Mouse (Mus musculus) megakaryocyte, adult 5-6 weeks (primary cell): ENCODE data around the gene Kif1c. TPM values are rescaled to one million over a fixed set of nuclear protein-coding genes. Genes with fewer than 3 reads are reported as not detected.
A peak's percentile ranks its signal among the peaks of the same experiment; 100 is the strongest.
"Not testable (repeated sequence)": the region's sequence is repeated elsewhere in the genome, so short reads cannot be mapped to it uniquely, and the experiment has no call there.

Experiments
- ATAC-seq: 2 replicates; pipeline ENCODE4 v1.8.0; 2016; ENCODE audit warnings: mild to moderate bottlenecking, inconsistent platforms; ENCODE audit not compliant: poor library complexity, severe bottlenecking
- total RNA-seq, 2 experiments: library from RNA; stranded (forward) in 1 of 2; stranded (reverse) in 1 of 2; fragments of 153-499, 151-499 nt in 1 of 2; fragments of 221-1000, 200-1000 nt in 1 of 2; gene quantifications; 2 replicates each; pipeline versions ENCODE4 v1.2.3 to v1.2.4; 2015 to 2017

The Kif1c gene
- total RNA-seq, 2 experiments from 2014 or later: 6.7 to 17.4 TPM

DNA sequence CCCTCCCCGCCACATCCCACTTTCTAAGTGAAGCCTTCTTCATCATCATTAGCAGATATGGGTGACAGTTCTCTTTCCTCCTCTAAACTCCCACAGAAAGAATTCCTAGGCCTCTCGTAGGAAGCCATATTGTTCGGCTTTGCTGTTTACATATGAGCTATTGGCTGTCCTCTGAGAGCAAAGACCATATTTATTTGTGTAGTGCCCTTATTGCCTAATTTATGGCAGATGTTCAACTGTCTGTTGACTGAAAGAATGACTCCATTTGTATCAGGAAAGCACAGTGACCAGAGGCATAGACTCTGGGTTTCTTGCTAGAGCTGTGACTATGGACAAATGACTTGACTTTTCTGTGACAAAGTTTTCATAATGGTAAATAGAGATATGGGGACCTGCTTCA is 41.3 kb downstream of the Kif1c start:
- no peak for ATAC-seq

- ATAC-seq: no peak
These were observed 41.8 kb downstream of the Kif1c start for GRCm38 (mm10) chr11:70742117-70742516.

- ATAC-seq: no peak
These were observed 42.5 kb downstream of the Kif1c start for GRCm38 (mm10) chr11:70742581-70743459.

DNA sequence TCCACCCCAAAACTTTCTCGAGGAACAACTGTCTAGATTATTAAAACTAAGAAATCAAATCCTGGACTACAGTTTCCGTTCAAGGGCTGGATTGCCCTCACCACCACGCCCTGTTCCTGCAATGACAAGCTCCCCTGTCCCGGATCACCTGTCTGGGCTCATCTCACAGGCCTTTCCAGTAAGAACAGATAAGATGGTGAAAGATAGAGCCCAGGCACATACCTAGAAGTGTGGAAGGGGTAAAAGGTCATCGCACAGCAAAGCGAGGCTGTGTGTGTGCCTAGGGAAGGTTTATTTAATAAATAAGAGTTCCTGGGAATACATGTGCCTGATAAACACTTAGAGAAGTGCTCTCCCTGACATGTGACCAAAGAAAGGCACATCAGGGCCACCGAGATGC is 45.3 kb downstream of the Kif1c start:
- no peak for ATAC-seq

- ATAC-seq: no peak
These were observed 47.7 kb downstream of the Kif1c start for GRCm38 (mm10) chr11:70747876-70748545.

GRCm38 (mm10) chr11:70752337-70753017 is 52.1 kb downstream of the Kif1c start:
- no peak for ATAC-seq

GRCm38 (mm10) chr11:70753146-70753545 is 52.8 kb downstream of the Kif1c start:
- no peak for ATAC-seq

GRCm38 (mm10) chr11:70754476-70754875 is 54.1 kb downstream of the Kif1c start:
- ATAC-seq: no peak

DNA sequence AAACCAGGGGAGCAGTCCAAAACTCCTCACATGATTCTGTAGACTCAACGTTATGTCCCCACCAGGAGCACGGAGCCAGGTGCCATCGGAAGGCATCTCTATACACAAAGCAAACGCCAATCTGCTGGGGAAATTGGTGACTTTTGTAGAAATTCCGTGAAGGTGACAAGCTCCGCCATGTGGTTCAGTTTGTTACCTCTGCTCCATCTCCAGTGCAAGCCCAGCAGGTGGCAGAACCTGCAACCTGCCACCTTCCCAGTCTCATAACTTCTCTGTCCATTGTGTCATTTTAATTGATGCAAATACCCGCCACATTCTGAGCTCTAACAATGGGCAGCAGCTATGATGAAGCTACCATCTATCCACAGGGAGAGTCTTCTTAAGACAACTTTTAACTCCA is 54.6 kb downstream of the Kif1c start:
- ATAC-seq: no peak

DNA sequence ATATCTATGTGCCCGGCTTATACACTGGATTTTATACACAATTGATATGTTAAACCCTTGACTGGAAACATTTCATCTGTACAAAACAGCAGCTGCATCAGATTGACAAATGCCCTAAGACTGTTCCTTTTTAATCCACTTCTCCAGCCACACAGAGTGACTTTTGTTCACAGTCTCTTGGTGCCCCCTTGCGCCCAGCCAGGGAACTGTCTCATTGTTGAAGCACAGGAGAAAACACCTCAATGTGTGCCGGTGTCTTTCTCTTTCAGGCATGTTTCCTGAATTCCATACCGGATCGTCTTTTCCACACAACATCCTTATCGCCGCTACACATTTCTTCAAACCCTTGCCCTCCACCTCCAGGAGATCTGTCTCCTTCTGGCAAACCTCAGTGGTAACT is 55.3 kb downstream of the Kif1c start:
- ATAC-seq: peak; percentile 95

- ATAC-seq: peak; percentile 53
These were observed 60.1 kb downstream of the Kif1c start for GRCm38 (mm10) chr11:70760446-70760845.

DNA sequence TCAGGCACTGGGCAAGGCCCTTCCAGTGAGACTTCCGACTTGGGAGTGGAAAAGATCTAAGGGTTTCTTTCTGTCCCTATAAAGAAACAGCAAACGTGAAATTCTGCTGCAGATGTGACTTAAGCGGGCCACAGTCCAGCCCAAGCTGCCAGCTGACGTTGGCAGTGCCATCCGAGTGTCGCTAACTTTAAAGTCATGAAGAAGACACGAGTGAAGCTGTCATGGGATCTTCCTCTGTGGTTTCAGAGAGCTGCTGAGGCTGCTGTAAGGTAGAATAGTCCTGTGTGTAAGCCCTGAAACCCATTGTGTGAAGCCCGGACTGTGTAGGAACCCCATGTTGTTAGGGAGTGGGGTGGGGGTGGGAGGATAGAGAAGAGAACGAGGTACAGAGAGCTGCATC is 62.3 kb downstream of the Kif1c start:
- ATAC-seq: no peak

DNA sequence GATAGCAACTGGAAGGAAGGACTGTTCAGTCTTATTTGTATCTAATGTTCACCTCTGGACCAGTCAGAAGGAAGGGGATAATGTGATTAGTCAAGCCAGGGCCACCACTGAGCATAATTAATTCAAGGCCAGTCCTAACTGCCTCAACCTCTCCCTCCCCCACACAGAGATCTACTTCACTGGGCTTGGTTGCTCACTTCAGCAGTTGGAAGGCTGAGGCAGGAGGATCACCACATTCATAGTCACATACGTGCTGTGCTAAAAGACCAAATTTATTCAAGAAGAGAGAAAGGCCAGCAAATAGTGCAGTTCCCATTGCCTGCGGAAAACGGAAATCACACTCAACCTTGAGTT is 63.2 kb downstream of the Kif1c start:
- no peak for ATAC-seq

DNA sequence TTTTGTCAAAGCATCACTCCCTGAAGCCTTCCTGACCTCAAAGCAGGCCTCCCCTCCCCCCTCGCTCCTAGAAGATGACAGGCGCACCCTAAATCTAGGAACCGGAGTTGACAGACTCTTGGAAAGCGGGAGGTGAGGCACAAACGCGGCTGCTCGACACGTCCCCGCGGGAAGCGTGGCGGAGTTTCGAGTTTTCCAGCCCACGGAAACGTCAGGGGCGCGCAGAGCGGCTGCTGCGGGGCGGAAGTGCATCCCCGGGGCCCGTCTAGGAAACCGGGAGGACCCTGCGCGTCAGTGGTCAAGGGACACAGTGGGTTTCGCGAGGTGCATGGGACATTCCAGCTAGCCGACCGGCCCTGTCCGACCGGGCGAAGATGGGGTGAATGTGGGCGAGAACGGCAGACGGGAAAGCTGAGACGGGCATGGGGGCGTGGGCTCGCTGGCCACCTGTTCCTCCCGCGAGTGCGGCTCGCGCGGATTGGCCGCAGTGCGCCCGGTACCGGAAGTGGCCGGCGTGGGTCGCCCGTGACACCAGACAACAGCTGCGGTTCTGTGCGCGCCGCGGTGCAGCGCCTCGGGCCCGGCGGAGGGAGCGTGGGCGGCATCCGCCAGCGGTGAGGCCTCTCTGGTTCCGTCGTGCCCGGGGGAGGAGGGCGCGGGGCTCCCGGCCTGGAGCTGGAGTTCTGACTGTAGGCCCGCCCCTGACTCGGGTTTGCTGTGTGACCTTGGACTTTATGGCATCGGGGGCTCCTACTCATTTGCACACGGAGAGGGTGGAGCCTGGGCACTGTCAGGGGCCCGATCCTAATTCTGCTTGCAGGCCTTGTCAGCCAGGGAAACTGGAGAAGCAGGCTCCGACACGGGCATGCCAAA is 63.8 kb downstream of the Kif1c start, which contains the start of gene Zfp3:
Gene Zfp3 (plus strand): TSS at position 274 of the 873 bp plus-strand sequence.
- ATAC-seq: peak; percentile 93

- ATAC-seq: no peak
These were observed 65.6 kb downstream of the Kif1c start for GRCm38 (mm10) chr11:70765776-70766445.

- no peak for ATAC-seq
These were observed 70.5 kb downstream of the Kif1c start for GRCm38 (mm10) chr11:70770804-70771203.

DNA sequence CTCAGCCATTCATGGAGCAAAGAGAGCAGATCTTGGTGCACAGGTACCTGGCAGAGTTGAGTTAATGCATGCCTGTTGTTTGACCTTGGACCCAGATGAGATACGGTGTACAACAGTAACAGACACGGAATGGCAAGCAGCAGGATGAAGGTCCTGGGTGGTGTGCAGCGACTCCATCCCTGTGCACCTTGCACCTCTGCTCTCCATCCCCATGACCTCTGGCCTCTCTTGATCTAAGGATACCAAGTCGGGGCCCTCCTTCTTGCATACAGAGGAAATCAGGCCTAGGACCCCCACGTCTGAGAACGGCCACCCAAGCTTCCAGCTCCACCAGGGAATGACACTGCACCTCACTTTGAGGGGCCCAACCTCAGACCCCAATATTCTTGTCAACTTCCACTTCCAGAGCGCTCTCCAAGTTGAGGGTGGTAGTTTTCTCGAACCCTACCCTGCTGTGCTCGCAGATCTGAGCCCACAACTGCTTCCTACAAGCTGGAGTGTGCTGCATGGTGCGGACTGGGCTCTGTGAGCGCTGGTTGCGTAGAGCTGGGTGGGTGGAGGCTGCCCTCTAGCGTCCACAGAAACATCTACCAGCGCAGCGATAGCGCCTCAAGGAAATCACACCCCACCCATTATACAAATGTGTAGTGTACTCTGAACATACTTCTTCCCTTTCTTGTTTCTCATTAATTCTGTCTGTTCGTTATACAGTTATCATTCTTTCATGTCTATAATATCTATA is 76.7 kb downstream of the Kif1c start:
- ATAC-seq: peak; percentile 98

GRCm38 (mm10) chr11:70777634-70778033 is 77.3 kb downstream of the Kif1c start:
- ATAC-seq: no peak

- ATAC-seq: not testable (repeated sequence)
These were observed 77.7 kb downstream of the Kif1c start for GRCm38 (mm10) chr11:70778058-70778457.
